Mouse (Mus musculus): ENCODE data around the gene Zswim1. TPM values are rescaled to one million over a fixed set of nuclear protein-coding genes. Genes with fewer than 3 reads are reported as not detected.

The Zswim1 gene
- polyA plus RNA-seq, 1 experiment from 2014 or later, result 20.3 TPM

GRCm38 (mm10) chr2:164784869-164785420, 37.5 kb upstream of the Zswim1 start:
- no peaks in the 10 kb centered on the region for H3K9me3 ChIP-seq
- peak overlapping the region; percentile 72 for H3K4me3 ChIP-seq
- peak overlapping the region; percentile 84 for H3K27ac ChIP-seq
- 9% methylated on average over 7 of the region's 7 CpGs for WGBS
- no peak for ATAC-seq (ENCODE audit: insufficient number of reproducible peaks, insufficient read depth, low FRiP score, low TSS enrichment, low read depth)
- H3K36me3 ChIP-seq, result peaks cover 8% of the 10 kb centered on the region
- no peaks in the 10 kb centered on the region for H3K27me3 ChIP-seq
- H3K4me1 ChIP-seq, result peaks cover 35% of the 10 kb centered on the region
- H3K9ac ChIP-seq, result peak overlapping the region; percentile 85
- H3K4me2 ChIP-seq, result peak overlapping the region; percentile 89

GRCm38 (mm10) chr2:164785481-164786387, 36.8 kb upstream of the Zswim1 start, which contains the start of gene Snx21:
Snx21 (plus strand) TSS chr2:164785823.
- WGBS, result under 1% methylated on average over 86 of the region's 89 CpGs
- H3K9me3 ChIP-seq, result no peaks in the 10 kb centered on the region
- H3K4me3 ChIP-seq, result peak within 1 kb of the TSS; percentile 72
- H3K9ac ChIP-seq, result peak within 1 kb of the TSS; percentile 85
- H3K4me1 ChIP-seq, result peaks cover 35% of the 10 kb centered on the region
- no peaks in the 10 kb centered on the region for H3K27me3 ChIP-seq
- H3K27ac ChIP-seq, result peak within 1 kb of the TSS; percentile 84
- H3K4me2 ChIP-seq, result peak within 1 kb of the TSS; percentile 89
- peaks cover 12% of the 10 kb centered on the region for H3K36me3 ChIP-seq
- peak; percentile 87 for ATAC-seq (ENCODE audit: insufficient number of reproducible peaks, insufficient read depth, low FRiP score, low TSS enrichment, low read depth)

GRCm38 (mm10) chr2:164786388-164786885, 36.0 kb upstream of the Zswim1 start:
- Histone ChIP-seq H3K27me3 (no peaks in the 10 kb centered on the region), H3K4me1 (peaks cover 35% of the 10 kb centered on the region), H3K36me3 (peaks cover 19% of the 10 kb centered on the region), H3K27ac (peak overlapping the region; percentile 84; the same call in 1 of the 2 replicates), H3K9me3 (no peaks in the 10 kb centered on the region), H3K4me2 (peak overlapping the region; percentile 89), H3K9ac (peak overlapping the region; percentile 85), H3K4me3 (peak overlapping the region; percentile 72)
- WGBS, result 11% methylated on average over 15 of the region's 15 CpGs
- no peak for ATAC-seq (ENCODE audit: insufficient number of reproducible peaks, insufficient read depth, low FRiP score, low TSS enrichment, low read depth)

- H3K9me3 ChIP-seq, result no peaks in the 10 kb centered on the region
- peak overlapping the region; percentile 72 for H3K4me3 ChIP-seq
- WGBS, result 82% methylated on average over 3 of the region's 3 CpGs
- H3K36me3 ChIP-seq, result peaks cover 25% of the 10 kb centered on the region
- ATAC-seq (ENCODE audit: insufficient number of reproducible peaks, insufficient read depth, low FRiP score, low TSS enrichment, low read depth), result no peak
- peak overlapping the region; percentile 85 for H3K9ac ChIP-seq
- H3K27me3 ChIP-seq, result no peaks in the 10 kb centered on the region
- peaks cover 35% of the 10 kb centered on the region for H3K4me1 ChIP-seq
- H3K27ac ChIP-seq, result no peak overlapping the region
- peak overlapping the region; percentile 89 for H3K4me2 ChIP-seq
These were observed 35.5 kb upstream of the Zswim1 start for GRCm38 (mm10) chr2:164787032-164787431.

- Histone ChIP-seq H3K9me3 (no peaks in the 10 kb centered on the region), H3K4me1 (peaks cover 35% of the 10 kb centered on the region), H3K4me3 (no peak overlapping the region), H3K4me2 (peak overlapping the region; percentile 18), H3K36me3 (peaks cover 32% of the 10 kb centered on the region), H3K27ac (no peak overlapping the region), H3K9ac (no peak overlapping the region), H3K27me3 (no peaks in the 10 kb centered on the region)
- WGBS, result 65% methylated on average over 10 of the region's 10 CpGs
- no peak for ATAC-seq (ENCODE audit: insufficient number of reproducible peaks, insufficient read depth, low FRiP score, low TSS enrichment, low read depth)
These were observed 34.7 kb upstream of the Zswim1 start for GRCm38 (mm10) chr2:164787779-164788178.

- no peak for ATAC-seq (ENCODE audit: insufficient number of reproducible peaks, insufficient read depth, low FRiP score, low TSS enrichment, low read depth)
- Histone ChIP-seq H3K4me1 (peaks cover 35% of the 10 kb centered on the region), H3K27me3 (no peaks in the 10 kb centered on the region), H3K4me3 (no peak overlapping the region), H3K36me3 (peaks cover 38% of the 10 kb centered on the region), H3K9ac (no peak overlapping the region), H3K4me2 (no peak overlapping the region), H3K27ac (no peak overlapping the region), H3K9me3 (no peaks in the 10 kb centered on the region)
- WGBS, result 60% methylated on average over 4 of the region's 4 CpGs
These were observed 34.1 kb upstream of the Zswim1 start for GRCm38 (mm10) chr2:164788411-164788810.

GRCm38 (mm10) chr2:164790451-164790850, 32.0 kb upstream of the Zswim1 start:
- H3K9ac ChIP-seq, result no peak overlapping the region
- H3K4me3 ChIP-seq, result no peak overlapping the region
- peaks cover 26% of the 10 kb centered on the region for H3K4me1 ChIP-seq
- ATAC-seq (ENCODE audit: insufficient number of reproducible peaks, insufficient read depth, low FRiP score, low TSS enrichment, low read depth), result no peak
- H3K36me3 ChIP-seq, result peaks cover 51% of the 10 kb centered on the region
- 76% methylated on average over 4 of the region's 4 CpGs for WGBS
- no peaks in the 10 kb centered on the region for H3K9me3 ChIP-seq
- no peaks in the 10 kb centered on the region for H3K27me3 ChIP-seq
- no peak overlapping the region for H3K4me2 ChIP-seq
- H3K27ac ChIP-seq, result no peak overlapping the region

GRCm38 (mm10) chr2:164791841-164792261, 30.6 kb upstream of the Zswim1 start:
- H3K9ac ChIP-seq, result no peak overlapping the region; the same call in 1 of the 2 replicates
- no peak overlapping the region for H3K4me2 ChIP-seq
- H3K4me1 ChIP-seq, result peaks cover 19% of the 10 kb centered on the region
- WGBS, result 93% methylated on average over 18 of the region's 18 CpGs
- no peaks in the 10 kb centered on the region for H3K27me3 ChIP-seq
- H3K27ac ChIP-seq, result no peak overlapping the region
- ATAC-seq (ENCODE audit: insufficient number of reproducible peaks, insufficient read depth, low FRiP score, low TSS enrichment, low read depth), result no peak
- H3K36me3 ChIP-seq, result peaks cover 65% of the 10 kb centered on the region
- no peak overlapping the region for H3K4me3 ChIP-seq
- no peaks in the 10 kb centered on the region for H3K9me3 ChIP-seq

GRCm38 (mm10) chr2:164792400-164793190, 29.9 kb upstream of the Zswim1 start:
- Histone ChIP-seq H3K4me2 (no peak overlapping the region), H3K4me1 (peaks cover 12% of the 10 kb centered on the region), H3K27ac (no peak overlapping the region), H3K9me3 (no peaks in the 10 kb centered on the region), H3K36me3 (peaks cover 68% of the 10 kb centered on the region), H3K4me3 (no peak overlapping the region), H3K9ac (no peak overlapping the region), H3K27me3 (no peaks in the 10 kb centered on the region)
- WGBS, result 90% methylated on average over 12 of the region's 12 CpGs
- no peak for ATAC-seq (ENCODE audit: insufficient number of reproducible peaks, insufficient read depth, low FRiP score, low TSS enrichment, low read depth)

GRCm38 (mm10) chr2:164793236-164793635, 29.2 kb upstream of the Zswim1 start:
- ATAC-seq (ENCODE audit: insufficient number of reproducible peaks, insufficient read depth, low FRiP score, low TSS enrichment, low read depth), result no peak

GRCm38 (mm10) chr2:164793772-164794171, 28.7 kb upstream of the Zswim1 start:
- Histone ChIP-seq H3K27me3 (no peaks in the 10 kb centered on the region), H3K27ac (no peak overlapping the region), H3K4me1 (peaks cover 2% of the 10 kb centered on the region; the same call in 1 of the 2 replicates), H3K9me3 (no peaks in the 10 kb centered on the region), H3K4me3 (no peak overlapping the region), H3K9ac (no peak overlapping the region), H3K4me2 (no peak overlapping the region), H3K36me3 (peaks cover 72% of the 10 kb centered on the region)
- ATAC-seq (ENCODE audit: insufficient number of reproducible peaks, insufficient read depth, low FRiP score, low TSS enrichment, low read depth), result no peak
- WGBS, result 92% methylated on average over 2 of the region's 2 CpGs

More at GRCm38 (mm10) chr2:164793236-164793635, 29.2 kb upstream of the Zswim1 start:
- WGBS, result 79% methylated on average over 3 of the region's 3 CpGs
- Histone ChIP-seq H3K27ac (no peak overlapping the region), H3K27me3 (no peaks in the 10 kb centered on the region), H3K4me2 (no peak overlapping the region), H3K9ac (no peak overlapping the region), H3K4me3 (no peak overlapping the region), H3K9me3 (no peaks in the 10 kb centered on the region), H3K4me1 (peaks cover 8% of the 10 kb centered on the region), H3K36me3 (peaks cover 72% of the 10 kb centered on the region)

All from embryonic facial prominence, embryonic 13.5 days (tissue).